ENCODE assay signal across 16 mouse cellular contexts in genomic region chr16:67844481-67844880, GRCm38 (mm10).
DNase-seq lines count a peak whose midpoint lies in the region; ATAC-seq and TF ChIP-seq lines count a peak whose summit lies in the region.
"Had no signal": no experiment of that assay in that cellular context is flagged by ENCODE, and none has a peak within 500 bp of the region (broad histone marks: within the 10 kb centered on the region; RNA-seq: fewer than 3 reads in every experiment).

No protein-coding gene starts in this region.

- H3K27ac ChIP-seq in forebrain, embryonic 14.5 days (ENCODE audit: low read depth, low read length) = no peak overlapping the region
- no peak overlapping the region for H3K27ac ChIP-seq in forebrain, embryonic 12.5 days
- H3K27ac ChIP-seq in midbrain, postnatal 0 days (ENCODE audit: low read depth, low read length) = no peak overlapping the region
- no peak overlapping the region for H3K27ac ChIP-seq in midbrain, embryonic 16.5 days (ENCODE audit: low read length)
- H3K27ac ChIP-seq: embryonic facial prominence, embryonic 13.5 days; limb, embryonic 12.5 days; liver, embryonic 14.5 days; midbrain, embryonic 15.5 days; neural tube, embryonic 13.5 days had no signal

- H3K4me3 ChIP-seq in forebrain, embryonic 14.5 days (ENCODE audit: low read depth, low read length) = no peak overlapping the region
- H3K4me3 ChIP-seq in forebrain, embryonic 12.5 days (replicated peaks) = no peak overlapping the region
- H3K4me3 ChIP-seq in midbrain, postnatal 0 days (ENCODE audit: low read depth, low read length) = no peak overlapping the region
- H3K4me3 ChIP-seq in midbrain, embryonic 16.5 days (ENCODE audit: low read depth, low read length) = no peak overlapping the region
- H3K4me3 ChIP-seq: embryonic facial prominence, embryonic 13.5 days; limb, embryonic 12.5 days; midbrain, embryonic 15.5 days; neural tube, embryonic 13.5 days had no signal

- no peaks in the 10 kb centered on the region for H3K27me3 ChIP-seq in forebrain, embryonic 14.5 days (replicated peaks; ENCODE audit: control insufficient read depth, insufficient read depth, low read length)
- no peaks in the 10 kb centered on the region for H3K27me3 ChIP-seq in forebrain, embryonic 12.5 days
- H3K27me3 ChIP-seq in midbrain, postnatal 0 days (ENCODE audit: insufficient read depth, low read length) = no peaks in the 10 kb centered on the region
- H3K27me3 ChIP-seq in midbrain, embryonic 16.5 days (ENCODE audit: control insufficient read depth, insufficient read depth, low read depth, low read length) = no peaks in the 10 kb centered on the region
- H3K27me3 ChIP-seq: CH12.LX; embryonic facial prominence, embryonic 13.5 days; limb, embryonic 12.5 days; midbrain, embryonic 15.5 days; neural tube, embryonic 13.5 days had no signal

- H3K36me3 ChIP-seq in forebrain, embryonic 14.5 days (ENCODE audit: control insufficient read depth, insufficient read depth, low read length) = no peaks in the 10 kb centered on the region
- no peaks in the 10 kb centered on the region for H3K36me3 ChIP-seq in forebrain, embryonic 12.5 days (replicated peaks)
- no peaks in the 10 kb centered on the region for H3K36me3 ChIP-seq in midbrain, postnatal 0 days (ENCODE audit: insufficient read depth, low read length)
- H3K36me3 ChIP-seq in midbrain, embryonic 16.5 days (ENCODE audit: control insufficient read depth, insufficient read depth, low read length) = no peaks in the 10 kb centered on the region
- H3K36me3 ChIP-seq: embryonic facial prominence, embryonic 13.5 days; limb, embryonic 12.5 days; midbrain, embryonic 15.5 days; neural tube, embryonic 13.5 days had no signal

- 52% methylated on average over 5 of the region's 5 CpGs for WGBS in forebrain, embryonic 14.5 days
- WGBS in forebrain, embryonic 12.5 days = 83% methylated on average over 5 of the region's 5 CpGs
- 77% methylated on average over 5 of the region's 5 CpGs for WGBS in midbrain, postnatal 0 days
- WGBS in midbrain, embryonic 16.5 days = 74% methylated on average over 5 of the region's 5 CpGs

- no peak overlapping the region for H3K9ac ChIP-seq in forebrain, embryonic 14.5 days (ENCODE audit: low read length)
- no peak overlapping the region for H3K9ac ChIP-seq in forebrain, embryonic 12.5 days
- H3K9ac ChIP-seq in midbrain, postnatal 0 days (replicated peaks; ENCODE audit: low read length, poor library complexity, severe bottlenecking) = no peak overlapping the region
- no peak overlapping the region for H3K9ac ChIP-seq in midbrain, embryonic 16.5 days (ENCODE audit: low read depth, low read length)
- H3K9ac ChIP-seq: embryonic facial prominence, embryonic 13.5 days; limb, embryonic 12.5 days; liver, embryonic 14.5 days; midbrain, embryonic 15.5 days; neural tube, embryonic 13.5 days had no signal

- peak; percentile 68 for DNase-seq in forebrain, embryonic 14.5 days (ENCODE audit: low spot score)
- DNase-seq in midbrain, postnatal 0 days (ENCODE audit: low spot score) = peak; percentile 56
- DNase-seq in cerebellum, adult 18-20 months = peak; percentile 83 to 87
- DNase-seq in cerebellum, postnatal 36 days = peak; percentile 89 to 90
- DNase-seq in heart, postnatal 10 days = no peak
- DNase-seq in spleen, adult 12 weeks (ENCODE audit: low spot score) = no peak
- DNase-seq: adrenal gland, adult 2 months; heart, adult 18-20 months had no signal

- TF ChIP-seq CTCF in midbrain, postnatal 0 days (IDR thresholded peaks at IDR 0.05) = no peak

- intact Hi-C loops in heart, postnatal 10 days (cut with DNase I) = no loop called here

- H3K4me2 ChIP-seq in forebrain, embryonic 14.5 days (ENCODE audit: low read length) = no peak overlapping the region
- H3K4me2 ChIP-seq in forebrain, embryonic 12.5 days = no peak overlapping the region
- no peak overlapping the region for H3K4me2 ChIP-seq in midbrain, postnatal 0 days (ENCODE audit: low read depth, low read length, poor library complexity, severe bottlenecking)
- no peak overlapping the region for H3K4me2 ChIP-seq in midbrain, embryonic 16.5 days (ENCODE audit: low read length)
- H3K4me2 ChIP-seq: embryonic facial prominence, embryonic 13.5 days; limb, embryonic 12.5 days; midbrain, embryonic 15.5 days; neural tube, embryonic 13.5 days had no signal

- ATAC-seq in forebrain, embryonic 14.5 days = peak; percentile 84
- no peak for ATAC-seq in forebrain, embryonic 12.5 days (ENCODE audit: low FRiP score)
- no peak for ATAC-seq in midbrain, postnatal 0 days (ENCODE audit: low FRiP score)
- no peak for ATAC-seq in midbrain, embryonic 16.5 days
- ATAC-seq: midbrain, embryonic 15.5 days had no signal

- H3K4me1 ChIP-seq in forebrain, embryonic 14.5 days (ENCODE audit: control insufficient read depth, insufficient read depth, low read length) = no peaks in the 10 kb centered on the region; the same call in 1 of the 2 replicates
- H3K4me1 ChIP-seq in forebrain, embryonic 12.5 days = no peaks in the 10 kb centered on the region
- no peaks in the 10 kb centered on the region for H3K4me1 ChIP-seq in midbrain, postnatal 0 days (ENCODE audit: insufficient read depth, low read length)
- H3K4me1 ChIP-seq in midbrain, embryonic 16.5 days (ENCODE audit: control insufficient read depth, insufficient read depth, low read length) = no peaks in the 10 kb centered on the region
- H3K4me1 ChIP-seq: embryonic facial prominence, embryonic 13.5 days; limb, embryonic 12.5 days; midbrain, embryonic 15.5 days; neural tube, embryonic 13.5 days had no signal

- no peaks in the 10 kb centered on the region for H3K9me3 ChIP-seq in forebrain, embryonic 14.5 days (replicated peaks; ENCODE audit: control insufficient read depth, low read length)
- H3K9me3 ChIP-seq in forebrain, embryonic 12.5 days = no peaks in the 10 kb centered on the region
- H3K9me3 ChIP-seq in midbrain, postnatal 0 days (ENCODE audit: low read length) = no peaks in the 10 kb centered on the region
- H3K9me3 ChIP-seq in midbrain, embryonic 16.5 days (replicated peaks; ENCODE audit: control insufficient read depth, low read length, poor library complexity, severe bottlenecking) = no peaks in the 10 kb centered on the region
- H3K9me3 ChIP-seq: embryonic facial prominence, embryonic 13.5 days; limb, embryonic 12.5 days; midbrain, embryonic 15.5 days; neural tube, embryonic 13.5 days had no signal

Comparison
In these comparisons a context has a peak if more than half of its experiments do, and no peak if none do; other contexts are left out.
1. DNase-seq: peak in forebrain, embryonic 14.5 days (single experiment), midbrain, postnatal 0 days (single experiment), cerebellum, adult 18-20 months (2 of 2) and cerebellum, postnatal 36 days (2 of 2); none in heart, postnatal 10 days (0 of 2) and spleen, adult 12 weeks (single experiment).